Mouse (Mus musculus): ENCODE measurements around the gene Aacs.
"Not testable (repeated sequence)": the region's sequence is repeated elsewhere in the genome, so short reads cannot be mapped to it uniquely, and the experiment has no call there.

The Aacs gene

DNA sequence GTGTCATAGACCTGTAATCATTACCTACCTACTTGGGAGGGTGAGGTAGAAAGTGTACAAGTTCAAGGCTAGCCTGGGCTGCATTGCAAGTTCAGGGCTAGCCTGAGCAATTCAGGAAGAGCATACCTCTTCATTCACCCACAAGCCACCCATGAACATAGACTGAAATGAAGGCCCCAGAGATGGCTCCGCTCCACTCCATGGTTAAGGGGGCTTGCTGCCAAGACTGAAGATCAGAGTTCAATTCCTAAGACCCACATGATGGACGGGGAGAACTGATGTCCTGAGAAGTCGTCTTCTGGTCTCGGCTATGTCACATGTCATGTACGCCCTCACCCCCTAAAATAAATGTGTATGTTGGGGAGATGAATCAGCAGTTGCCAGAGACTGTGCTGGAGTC, 9.1 kb upstream of the Aacs start:
- DNase-seq, result no peak

DNA sequence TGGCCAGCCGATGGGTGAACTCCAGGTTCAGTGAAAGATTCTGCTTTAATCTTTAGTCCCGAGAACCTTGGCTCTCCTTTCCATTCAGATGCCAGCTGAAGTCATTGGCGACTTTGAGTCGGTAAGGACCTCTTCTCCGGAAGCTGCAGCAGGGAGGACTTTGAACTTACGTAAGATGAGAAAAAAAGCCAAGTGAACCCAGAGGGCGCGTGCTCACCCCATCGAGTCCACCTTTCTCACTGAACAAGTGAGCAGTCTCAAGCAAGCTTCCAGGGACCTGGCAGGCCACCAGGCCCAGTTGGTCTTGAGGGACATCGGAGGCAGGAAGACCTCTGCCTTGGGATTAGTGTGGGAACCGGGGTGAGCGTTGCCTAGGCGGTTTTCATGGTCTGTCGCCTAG, 8.4 kb upstream of the Aacs start:
- no peak for DNase-seq

DNA sequence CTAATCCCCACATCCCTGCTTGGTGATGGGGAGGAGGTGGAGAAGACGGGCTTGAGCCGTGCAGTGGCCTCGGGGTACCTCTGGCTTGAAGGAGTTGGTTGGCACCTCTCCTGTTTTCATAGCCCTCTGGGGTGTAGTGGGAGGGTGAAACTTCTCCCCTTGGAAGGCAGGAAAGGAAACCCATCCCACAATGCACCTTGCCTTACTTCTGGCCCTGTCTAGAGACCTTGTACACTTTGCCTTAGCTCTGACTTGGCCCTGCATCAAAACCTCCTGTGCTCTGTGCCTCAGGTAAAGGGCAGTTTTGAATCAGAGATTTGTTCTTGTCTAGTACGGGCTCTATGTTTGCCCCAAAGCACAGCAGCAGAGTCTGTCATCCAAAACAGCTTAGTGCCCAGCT, 4.9 kb upstream of the Aacs start:
- no peak for DNase-seq

DNA sequence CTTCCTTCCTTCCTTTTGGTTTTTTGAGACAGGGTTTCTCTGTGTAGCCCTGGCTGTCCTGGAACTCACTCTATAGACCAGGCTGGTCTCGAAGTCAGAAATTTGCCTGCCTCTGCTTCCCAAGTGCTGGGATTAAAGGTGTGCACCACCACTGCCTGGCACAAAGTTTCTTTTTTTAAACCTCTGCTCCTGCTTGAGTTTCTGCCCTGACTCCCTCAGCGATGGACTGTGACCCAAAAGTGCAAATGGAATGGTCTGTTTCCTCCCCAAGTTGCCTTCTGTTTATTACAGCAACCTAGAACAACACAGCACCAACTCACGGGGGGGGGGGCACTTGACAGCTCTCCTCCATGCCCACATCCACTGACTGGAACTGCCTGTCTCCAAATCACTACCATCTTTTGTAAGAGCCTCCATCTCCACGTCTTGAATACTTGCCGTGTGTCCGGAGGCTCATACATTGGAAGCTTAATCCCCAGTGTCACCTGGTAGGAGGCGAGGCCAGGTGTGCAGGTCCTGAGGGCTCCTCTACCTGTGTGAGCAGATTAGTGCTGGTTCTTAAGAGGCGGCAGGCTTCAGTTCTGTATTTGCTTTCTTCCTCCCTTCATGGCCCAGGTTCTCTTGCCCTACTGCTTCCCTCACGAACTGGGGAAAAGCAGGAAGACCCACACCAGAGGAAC, 2.7 kb upstream of the Aacs start:
- DNase-seq, result no peak

DNA sequence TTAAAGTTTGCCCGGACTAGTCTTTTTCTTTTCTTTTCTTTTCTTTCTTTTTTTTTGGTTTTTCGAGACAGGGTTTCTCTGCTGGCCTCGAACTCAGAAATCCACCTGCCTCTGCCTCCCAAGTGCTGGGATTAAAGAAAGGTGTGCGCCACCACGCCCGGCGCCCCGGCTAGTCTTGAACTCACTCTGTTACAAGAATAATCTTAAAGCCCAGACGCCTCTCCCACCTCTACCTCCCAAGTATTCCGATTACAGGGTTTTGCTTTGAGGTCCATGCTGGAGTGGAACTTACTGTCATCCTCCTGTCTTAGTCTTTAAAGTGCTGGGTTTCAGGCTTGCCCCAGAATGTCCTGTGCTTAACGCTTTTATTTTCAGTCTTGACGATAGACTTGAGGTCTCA, 584 bp upstream of the Aacs start:
- DNase-seq, result no peak

DNA sequence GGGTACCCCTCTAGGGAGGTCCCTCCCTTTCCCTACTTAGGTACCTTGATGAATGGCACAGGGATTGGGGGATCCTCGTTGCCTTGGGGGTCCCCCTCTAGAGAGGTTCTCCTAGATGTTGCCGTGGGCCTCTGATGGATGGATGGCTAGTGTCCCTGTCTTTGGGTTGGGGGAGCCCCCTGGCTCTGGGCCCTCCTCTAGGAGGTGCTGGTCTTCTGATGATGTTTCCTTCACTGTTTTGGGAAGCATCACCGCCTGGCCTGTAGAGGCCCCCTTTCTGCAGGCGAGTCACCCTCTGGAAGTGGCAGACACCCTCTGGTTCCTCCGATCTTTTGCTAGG, 642 bp downstream of the Aacs start:
- DNase-seq, result no peak

DNA sequence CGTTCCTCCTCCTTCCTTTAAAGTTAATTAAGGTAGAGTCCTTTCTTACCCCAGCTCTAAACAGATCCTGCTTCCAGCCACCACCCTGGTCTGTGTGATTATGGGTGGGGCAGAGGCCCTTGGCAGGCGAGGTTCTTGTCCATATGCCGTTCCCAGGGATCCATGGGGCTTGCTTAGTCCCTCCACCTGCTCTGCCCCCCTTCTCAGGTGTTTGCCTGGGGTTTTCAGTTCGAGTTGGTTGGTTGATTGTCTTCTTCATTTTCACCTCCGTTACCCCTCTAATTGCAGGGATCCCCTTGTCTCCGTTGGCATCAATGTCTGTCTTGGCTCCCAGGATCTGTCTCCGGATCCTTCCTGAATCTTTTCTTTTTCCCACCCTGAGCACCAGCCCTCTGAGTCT, 1.2 kb downstream of the Aacs start:
- DNase-seq, result peak; percentile 80

DNA sequence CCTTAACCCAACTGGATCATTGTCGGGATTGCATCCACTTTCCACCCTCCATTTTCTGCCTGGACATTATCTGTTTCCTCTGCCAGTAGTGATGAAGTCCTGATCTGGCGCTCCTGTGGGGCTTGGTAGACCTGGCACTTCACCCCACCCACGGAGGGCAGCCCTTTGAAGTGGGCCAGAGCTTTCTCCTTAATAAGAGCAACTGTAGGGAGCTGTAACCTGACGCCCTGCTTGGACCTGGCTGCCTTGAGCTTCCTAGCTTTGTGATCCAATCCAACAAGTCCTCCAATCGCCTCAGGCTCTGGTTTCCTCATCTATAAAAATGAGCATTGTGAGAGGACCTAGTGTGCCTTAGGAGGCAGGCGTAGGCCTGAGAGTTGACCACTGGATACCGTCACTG, 1.9 kb downstream of the Aacs start:
- DNase-seq, result no peak

DNA sequence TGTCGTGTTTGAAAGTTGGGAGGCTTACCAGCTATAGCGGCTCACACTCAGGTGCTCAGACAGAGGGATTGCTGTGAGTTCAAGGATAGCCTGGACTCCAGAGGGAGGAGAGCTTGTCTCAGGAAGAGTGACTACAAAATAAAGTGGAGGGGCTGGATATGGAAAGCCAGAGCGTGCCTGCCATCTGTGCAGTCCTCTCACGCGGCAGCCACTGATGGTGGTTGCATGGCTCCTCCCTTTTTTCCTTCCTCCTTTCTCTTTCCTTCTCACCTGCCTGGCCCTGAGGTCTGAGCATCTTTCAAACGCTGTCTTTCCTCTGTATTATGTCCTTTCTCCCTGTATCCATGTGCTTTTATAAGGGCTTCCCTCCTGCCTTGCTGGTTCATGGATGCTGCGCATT, 2.4 kb downstream of the Aacs start:
- DNase-seq, result no peak

DNA sequence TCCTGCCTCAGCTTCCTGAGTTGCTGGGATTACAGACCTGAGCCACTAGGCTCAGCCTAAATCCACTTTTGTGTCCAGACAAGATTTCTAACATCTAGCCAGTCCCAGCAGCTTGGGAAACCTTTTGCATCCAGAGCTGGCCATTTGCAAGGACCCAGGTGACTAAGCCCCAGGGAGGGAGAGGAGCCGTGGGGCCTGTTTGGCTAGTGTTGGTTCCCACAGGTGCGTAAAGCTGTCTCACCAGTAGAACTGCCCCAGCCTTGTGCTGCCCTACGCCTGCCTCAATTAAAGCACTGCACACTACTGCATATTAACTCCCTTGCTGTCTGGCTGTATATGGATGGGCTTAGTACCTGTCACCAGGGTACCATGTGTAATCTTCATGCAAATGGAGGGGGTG, 3.8 kb downstream of the Aacs start:
- DNase-seq, result no peak

DNA sequence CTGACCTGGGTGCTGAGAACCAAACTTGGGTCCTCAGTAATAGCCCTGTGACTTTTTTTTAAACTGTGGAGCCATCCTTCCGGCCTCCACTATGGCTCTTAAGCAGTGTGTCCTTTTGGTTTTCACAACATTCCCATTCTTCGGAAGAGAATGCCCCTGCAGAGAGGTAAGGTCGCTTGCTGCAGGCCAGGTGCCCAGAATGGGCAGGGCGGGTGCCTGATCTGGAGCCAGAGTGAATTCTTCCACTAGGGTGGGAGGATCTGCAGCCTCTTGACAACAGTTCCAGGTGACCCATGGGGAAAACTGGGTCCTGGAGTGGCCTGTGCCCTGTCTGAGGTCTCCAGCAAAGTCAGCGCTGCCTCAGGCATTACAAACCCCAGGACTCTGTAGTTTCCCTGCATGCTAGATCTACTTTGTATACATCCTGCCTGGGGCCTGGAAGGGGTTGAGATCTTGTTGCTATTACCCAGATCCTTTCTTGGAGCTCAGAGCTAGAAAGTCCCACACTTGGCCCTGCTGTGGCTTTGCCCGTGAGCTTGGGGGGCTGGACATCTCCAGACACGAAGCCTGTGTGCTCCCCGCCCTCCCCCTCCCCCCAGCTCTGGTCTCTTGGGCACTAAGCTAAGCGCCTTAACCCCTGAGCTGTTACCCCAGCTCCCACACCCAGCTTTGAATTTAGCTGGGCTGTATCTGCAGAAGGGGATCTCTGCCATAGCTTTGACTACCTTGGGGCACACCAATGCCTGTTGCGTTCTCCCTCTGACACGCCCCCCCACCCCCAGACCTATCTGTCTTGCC, 5.0 kb downstream of the Aacs start:
- DNase-seq, result no peak

DNA sequence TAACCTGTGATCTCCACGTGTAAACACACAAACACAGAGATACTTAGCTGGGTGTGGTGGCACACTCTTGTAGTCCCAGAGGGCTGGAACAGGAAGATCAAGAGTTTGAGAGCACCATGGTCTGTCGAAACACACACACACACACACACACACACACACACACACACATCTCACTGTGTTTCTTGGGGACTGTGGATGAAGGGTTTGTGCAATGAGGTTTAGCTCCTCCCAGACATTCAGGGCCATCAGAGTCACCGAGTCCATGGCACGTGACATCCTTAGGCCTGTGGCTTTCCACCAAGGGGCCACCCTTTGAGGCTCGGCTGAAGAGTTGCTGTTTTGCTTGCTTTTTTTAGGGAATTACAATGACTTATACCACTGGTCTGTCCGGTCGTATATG, 6.9 kb downstream of the Aacs start:
- no peak for DNase-seq

DNA sequence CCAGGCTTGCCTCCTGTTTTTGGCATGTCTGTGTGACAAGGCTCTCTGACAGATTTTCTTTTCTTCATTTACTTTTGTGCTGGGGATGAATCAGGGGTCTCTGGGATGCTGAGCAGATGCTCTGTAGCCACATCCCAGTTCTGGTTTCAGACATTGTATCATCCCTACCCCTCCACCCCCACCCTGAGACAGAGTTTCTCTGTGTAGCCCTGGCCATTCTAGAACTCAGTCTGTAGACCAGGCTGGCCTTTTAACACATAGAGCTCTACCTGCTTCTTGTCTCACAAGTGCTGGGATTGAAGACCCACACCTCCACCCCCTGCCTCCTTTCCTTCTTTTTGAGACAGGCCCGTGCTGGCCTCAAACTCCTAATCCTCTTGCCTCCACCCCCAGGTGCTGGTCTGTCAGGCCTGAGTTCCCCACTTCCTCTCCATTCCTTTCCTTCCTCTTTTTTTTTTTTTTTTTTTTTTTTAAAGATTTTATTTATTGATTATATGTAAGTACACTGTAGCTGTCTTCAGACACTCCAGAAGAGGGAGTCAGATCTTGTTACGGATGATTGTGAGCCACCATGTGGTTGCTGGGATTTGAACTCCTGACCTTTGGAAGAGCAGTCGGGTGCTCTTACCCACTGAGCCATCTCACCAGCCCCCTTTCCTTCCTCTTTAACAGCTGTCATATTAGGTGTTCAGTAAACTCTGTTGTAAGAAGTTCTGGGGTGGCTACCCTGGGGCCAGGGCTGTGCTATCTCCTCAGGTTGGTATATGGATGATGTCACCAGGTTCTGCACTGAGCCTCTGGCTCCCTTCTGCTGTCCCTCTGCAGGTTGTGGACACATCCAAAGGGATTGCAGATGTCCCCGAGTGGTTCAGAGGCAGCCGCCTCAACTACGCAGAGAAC, 8.3 kb downstream of the Aacs start:
- no peak for DNase-seq

DNA sequence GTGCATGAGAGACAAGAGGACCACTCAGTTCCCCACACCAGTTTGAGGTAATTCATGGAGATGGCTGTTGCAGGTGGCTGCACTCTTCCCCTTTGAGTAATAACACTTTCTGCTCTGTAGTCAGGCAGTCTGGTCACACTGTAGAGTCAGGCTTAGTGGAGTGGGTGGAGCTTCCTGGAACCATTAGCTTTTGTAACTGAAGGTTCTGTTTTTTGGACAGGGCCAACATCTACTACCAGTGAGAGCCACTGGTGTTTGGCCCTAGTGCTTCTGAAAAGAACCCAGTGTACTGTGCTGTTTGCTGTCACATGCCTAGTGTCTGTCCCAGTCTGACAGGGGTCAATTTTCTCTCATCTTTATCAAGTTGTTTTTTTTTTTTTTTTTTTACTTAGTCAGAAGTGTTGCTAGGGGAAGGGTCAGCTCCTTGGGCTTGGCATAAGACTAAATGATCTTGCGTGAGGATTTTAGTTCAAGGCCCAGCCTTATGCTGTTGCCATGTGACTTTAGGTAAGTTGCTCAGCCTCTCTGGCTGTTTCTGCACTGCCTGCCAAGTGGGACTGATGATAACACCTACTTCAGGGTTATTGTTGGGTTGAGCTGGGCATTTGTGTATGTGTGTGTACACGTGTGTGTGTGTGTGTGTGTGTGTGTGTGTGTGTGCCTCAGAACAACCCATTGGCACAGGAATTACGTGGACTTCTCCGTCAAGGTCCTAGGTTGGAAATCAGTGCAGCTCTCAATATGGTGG, 9.6 kb downstream of the Aacs start:
- DNase-seq, result no peak

DNA sequence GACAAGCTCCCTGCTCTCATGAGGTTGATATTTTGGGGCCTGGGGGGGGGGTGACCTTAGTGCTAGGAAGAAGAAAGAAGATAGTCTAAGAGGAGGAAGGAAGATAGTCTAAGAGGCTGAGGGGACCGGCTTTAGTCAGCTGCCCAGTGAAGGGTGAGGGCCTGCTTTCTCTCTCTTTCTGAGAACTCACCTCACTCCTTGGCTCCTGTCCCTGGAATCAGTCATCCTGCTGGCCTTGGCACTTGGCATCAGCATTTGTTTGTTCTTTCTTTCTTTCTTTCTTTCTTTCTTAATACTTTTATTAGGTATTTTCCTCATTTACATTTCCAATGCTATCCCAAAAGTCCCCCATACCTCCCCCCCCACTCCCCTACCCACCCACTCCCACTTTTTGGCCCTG, 10.5 kb downstream of the Aacs start:
- DNase-seq, result no peak

DNA sequence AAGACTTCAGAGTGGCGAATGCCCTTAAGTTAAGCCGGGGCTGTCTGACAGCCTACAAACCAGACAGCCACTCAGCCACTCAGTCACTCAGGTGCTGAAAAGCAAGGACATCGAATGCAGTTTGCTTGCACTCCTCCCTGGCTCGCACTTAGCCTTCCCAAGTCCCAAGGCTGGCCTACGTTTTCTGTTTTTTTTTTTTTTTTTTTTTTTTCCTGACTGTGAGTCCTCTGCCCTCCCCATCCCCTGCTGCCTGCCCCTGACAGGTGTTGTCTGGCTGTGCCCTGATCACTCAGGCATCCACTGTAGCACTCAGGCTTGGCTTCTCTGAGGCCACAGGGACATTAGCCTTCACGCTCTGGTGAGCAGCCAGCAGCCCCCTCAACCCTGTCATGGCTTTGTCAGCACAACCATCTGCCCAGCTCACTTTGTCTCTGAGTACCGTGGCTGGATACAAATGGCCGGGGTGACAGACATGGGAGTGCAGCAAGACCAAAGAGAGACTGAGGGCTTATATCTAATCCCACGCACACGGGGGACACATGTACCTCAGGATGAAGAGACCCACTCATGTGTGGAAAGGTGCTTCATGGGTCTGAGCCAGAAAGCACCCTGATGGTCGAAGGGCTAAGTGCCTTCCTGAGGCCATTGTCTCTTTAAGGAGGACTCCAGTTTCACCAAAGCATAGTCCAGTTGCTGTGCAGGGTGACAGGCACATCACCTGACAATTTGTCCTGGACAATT, 11.9 kb downstream of the Aacs start:
- peak; percentile 88 for DNase-seq

DNA sequence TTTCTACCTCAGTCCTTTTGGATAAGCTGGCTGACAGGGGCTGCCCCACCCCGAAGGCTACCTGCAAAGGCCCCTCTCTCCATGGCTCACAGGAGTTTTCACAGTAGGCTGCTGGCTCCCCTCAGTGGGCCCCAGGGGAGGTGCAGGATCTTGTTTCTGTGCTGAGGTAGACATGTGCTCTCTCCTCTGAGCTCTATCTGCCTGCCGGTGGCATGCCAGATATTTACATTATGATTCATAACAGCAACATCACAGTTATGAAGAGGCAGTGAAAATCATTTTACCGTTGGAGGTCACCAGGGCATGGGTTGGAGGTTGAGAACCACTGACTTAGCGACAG, 12.5 kb downstream of the Aacs start:
- DNase-seq, result no peak

DNA sequence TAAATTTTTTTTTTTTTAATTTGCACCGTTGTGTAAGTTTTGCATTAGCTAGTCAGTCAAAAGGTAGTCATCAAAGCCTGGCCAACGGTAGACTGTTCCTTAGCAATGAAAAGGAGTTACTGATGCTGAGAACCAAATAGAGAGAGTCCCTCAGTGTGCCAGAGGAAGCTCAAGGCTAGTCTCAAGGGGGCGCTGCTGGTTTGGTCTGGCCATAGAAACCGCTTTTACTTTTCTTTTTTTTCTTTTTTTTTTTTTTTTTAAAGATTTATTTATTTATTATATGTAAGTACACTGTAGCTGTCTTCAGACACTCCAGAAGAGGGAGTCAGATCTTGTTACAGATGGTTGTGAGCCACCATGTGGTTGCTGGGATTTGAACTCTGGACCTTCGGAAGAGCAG, 13.3 kb downstream of the Aacs start:
- not testable (repeated sequence) for DNase-seq

DNA sequence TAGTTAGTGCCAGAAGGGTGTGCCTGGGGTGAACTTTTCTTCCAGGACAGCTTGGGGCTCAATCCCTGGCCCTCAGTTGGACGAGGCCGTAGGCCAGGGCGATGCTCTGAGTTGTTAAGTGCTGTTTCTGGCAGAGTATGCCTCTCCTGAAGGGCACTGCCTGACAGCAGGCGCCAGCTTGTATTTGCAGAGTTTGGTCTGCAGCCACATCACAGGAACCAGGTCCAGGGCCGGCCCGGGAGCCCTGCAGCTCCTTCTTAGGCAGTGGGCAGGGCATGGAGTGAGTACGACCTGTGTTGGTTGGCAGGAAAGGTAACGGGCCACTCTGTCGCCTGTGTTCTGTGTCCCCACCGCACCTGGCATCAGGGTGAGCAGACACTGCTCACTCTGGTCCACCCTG, 15.5 kb downstream of the Aacs start:
- peak; percentile 85 for DNase-seq

DNA sequence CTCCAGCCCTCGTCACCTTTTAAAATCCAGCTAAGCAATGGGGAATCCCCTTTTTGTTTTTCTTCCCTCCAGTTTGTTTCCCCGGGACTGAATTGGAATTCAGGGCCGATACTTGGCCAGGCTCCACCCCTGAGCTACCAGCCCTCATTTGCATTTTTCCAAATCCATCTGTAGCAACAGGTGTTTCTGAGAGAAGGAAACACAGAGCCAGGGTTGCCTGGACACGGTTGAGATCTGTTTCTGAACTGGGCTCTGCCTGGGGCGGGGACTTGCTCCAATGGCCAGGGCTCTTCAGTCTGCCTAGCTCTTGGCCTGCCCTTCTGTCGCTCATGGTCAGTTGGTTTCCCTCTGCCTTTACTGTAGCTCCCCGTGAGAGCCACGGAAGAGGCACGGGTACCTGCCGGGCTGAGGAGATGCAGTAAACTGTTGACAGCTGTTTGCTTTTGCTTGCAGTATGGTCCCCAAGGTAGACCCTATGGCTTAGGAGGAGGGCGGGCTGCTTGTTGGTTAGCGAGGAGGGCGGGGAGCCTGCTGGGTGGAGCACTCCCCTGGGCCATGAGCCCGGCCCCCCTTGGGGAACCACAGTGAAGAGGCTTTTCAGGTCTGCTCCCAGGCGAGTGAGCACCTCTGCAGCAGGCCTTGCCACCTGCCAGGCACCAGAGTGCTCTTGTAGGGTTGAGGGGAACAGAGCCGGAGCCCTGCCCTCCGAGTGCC, 16.9 kb downstream of the Aacs start:
- DNase-seq, result no peak

DNA sequence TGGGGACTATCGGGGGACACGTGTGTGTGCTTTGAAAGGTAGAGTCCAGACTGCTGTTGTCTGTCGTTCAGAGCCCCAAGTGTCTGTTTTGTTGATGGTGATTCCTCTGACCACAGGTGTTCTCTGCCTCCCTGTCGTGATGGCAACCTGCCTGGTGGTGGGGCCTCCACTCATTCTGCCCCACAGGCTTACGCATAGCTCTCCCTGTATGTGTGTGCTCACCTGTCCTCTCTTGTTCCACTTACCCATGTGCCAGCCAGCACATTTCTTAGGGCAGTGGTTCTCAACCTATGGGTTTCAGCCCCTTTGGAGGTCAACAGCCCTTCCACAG, 17.4 kb downstream of the Aacs start:
- no peak for DNase-seq

DNA sequence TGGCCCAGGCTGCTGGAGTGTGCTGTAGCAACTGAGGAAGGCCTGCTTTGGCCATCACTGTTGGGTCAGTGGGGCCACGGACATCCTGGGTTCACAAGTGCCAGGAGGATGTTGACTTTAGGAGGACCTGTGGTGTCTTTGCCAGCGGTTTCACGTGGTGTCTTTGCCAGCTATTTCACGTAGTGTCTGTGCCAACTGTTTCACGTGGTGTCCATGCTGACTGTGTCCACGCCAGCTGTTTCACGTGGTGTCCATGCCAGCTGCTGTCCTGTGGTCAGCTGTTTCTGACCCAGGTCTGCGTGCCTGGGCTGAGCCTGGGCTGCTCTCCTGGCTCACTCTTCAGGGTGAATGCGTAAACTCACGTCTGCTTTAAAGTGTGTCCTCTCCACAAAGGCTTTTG, 20.0 kb downstream of the Aacs start:
- DNase-seq, result no peak
